In the genomic region with DNA sequence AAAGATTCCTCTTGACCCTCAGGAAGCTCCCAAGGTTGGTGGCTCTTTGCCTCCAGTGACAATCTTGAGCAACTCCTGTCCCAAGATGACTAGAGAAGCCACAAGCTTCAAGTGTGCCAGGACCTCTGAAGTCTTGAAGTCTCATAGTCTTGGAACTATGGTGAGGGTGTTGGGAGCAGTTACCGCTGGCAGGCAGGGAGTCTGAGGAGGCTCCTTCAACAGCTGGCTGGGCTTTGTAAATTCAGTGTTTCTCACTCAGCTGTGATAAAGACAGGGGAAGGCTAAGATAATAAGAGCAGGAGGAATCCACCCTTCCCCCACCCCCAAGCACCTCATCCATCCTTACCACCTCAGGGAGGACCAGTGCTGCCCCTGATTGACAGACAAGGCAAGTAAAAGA, we compare ENCODE assay signal across 17 mouse cellular contexts.
"Had no signal": no experiment of that assay in that cellular context is flagged by ENCODE, and none has a peak within 500 bp of the region (broad histone marks: within the 10 kb centered on the region; RNA-seq: fewer than 3 reads in every experiment).

No protein-coding gene starts in this region.

- H3K27ac ChIP-seq: neural tube, embryonic 12.5 days; neural tube, embryonic 13.5 days; neural tube, embryonic 15.5 days; stomach, embryonic 15.5 days; stomach, postnatal 0 days had no signal

- DNase-seq: retina, postnatal 1 day; right cerebral cortex, adult 18-20 months; right cerebral cortex, postnatal 14 days; right cerebral cortex, postnatal 25 days; right cerebral cortex, postnatal 4 days; spleen, adult 18-20 months; thymus, adult 18-20 months; thymus, adult 2 months; thymus, postnatal 14 days; thymus, postnatal 25 days; thymus, postnatal 36 days; thymus, postnatal 4 days had no signal

- H3K27me3 ChIP-seq: neural tube, embryonic 13.5 days; neural tube, embryonic 15.5 days; stomach, embryonic 15.5 days had no signal

- H3K9ac ChIP-seq: neural tube, embryonic 12.5 days; neural tube, embryonic 13.5 days; neural tube, embryonic 15.5 days; stomach, embryonic 15.5 days had no signal

- H3K4me3 ChIP-seq: neural tube, embryonic 12.5 days; neural tube, embryonic 13.5 days; neural tube, embryonic 15.5 days; stomach, embryonic 15.5 days had no signal

- H3K4me2 ChIP-seq: neural tube, embryonic 12.5 days; neural tube, embryonic 13.5 days; neural tube, embryonic 15.5 days; stomach, embryonic 15.5 days had no signal

- H3K36me3 ChIP-seq: neural tube, embryonic 12.5 days; neural tube, embryonic 13.5 days; neural tube, embryonic 15.5 days; stomach, embryonic 15.5 days had no signal

- H3K9me3 ChIP-seq: neural tube, embryonic 12.5 days; neural tube, embryonic 13.5 days; neural tube, embryonic 15.5 days; stomach, embryonic 15.5 days had no signal
